Mouse (Mus musculus) T-helper 1 cell (primary cell): ENCODE data around the gene Atp6v1c2.

ENCODE experiments used
- in situ Hi-C: fragments of 300-600 bp; cut with MboI, MseI; formaldehyde crosslinking; loops from one replicate; pipeline ENCODE4 v1.15.1; 2025; ENCODE audit warnings: high pct_unique_total_duplicates

Gene Atp6v1c2

GRCm38 (mm10) chr12:17329259-17329658 is at the start of gene Atp6v1c2:
Gene Atp6v1c2, minus strand, starts transcription at chr12:17329359.
- in situ Hi-C loops, result no loop called here

GRCm38 (mm10) chr12:17376521-17376920 is 47.4 kb upstream of the Atp6v1c2 start:
- in situ Hi-C loops, result loop anchor here (25.0 kb wide), 1 partner anchor 411 kb away; no protein-coding TSS in a partner anchor

GRCm38 (mm10) chr12:17375243-17375642 is 46.1 kb upstream of the Atp6v1c2 start:
- in situ Hi-C loops, result loop anchor here (25.0 kb wide), 1 partner anchor 412 kb away; no protein-coding TSS in a partner anchor

GRCm38 (mm10) chr12:17373470-17373975 is 44.4 kb upstream of the Atp6v1c2 start:
- in situ Hi-C loops, result loop anchor here (5.0 kb wide), 1 partner anchor 174 kb away; no protein-coding TSS in a partner anchor

GRCm38 (mm10) chr12:17372696-17373095 is 43.5 kb upstream of the Atp6v1c2 start:
- in situ Hi-C loops, result loop anchor here (5.0 kb wide), 1 partner anchor 175 kb away; no protein-coding TSS in a partner anchor

GRCm38 (mm10) chr12:17371589-17372235 is 42.6 kb upstream of the Atp6v1c2 start:
- in situ Hi-C loops, result loop anchor here (5.0 kb wide), 1 partner anchor 176 kb away; no protein-coding TSS in a partner anchor

GRCm38 (mm10) chr12:17369551-17370325 is 40.6 kb upstream of the Atp6v1c2 start:
- in situ Hi-C loops, result loop anchor here (5.0 kb wide), 1 partner anchor 178 kb away; no protein-coding TSS in a partner anchor

GRCm38 (mm10) chr12:17369111-17369510 is 40.0 kb upstream of the Atp6v1c2 start:
- in situ Hi-C loops, result no loop called here

GRCm38 (mm10) chr12:17366981-17367380 is 37.8 kb upstream of the Atp6v1c2 start:
- in situ Hi-C loops, result no loop called here

GRCm38 (mm10) chr12:17362316-17362715 is 33.2 kb upstream of the Atp6v1c2 start:
- in situ Hi-C loops, result no loop called here

GRCm38 (mm10) chr12:17360650-17361049 is 31.5 kb upstream of the Atp6v1c2 start:
- in situ Hi-C loops, result no loop called here

GRCm38 (mm10) chr12:17360104-17360503 is 30.9 kb upstream of the Atp6v1c2 start:
- in situ Hi-C loops, result no loop called here

GRCm38 (mm10) chr12:17358981-17359380 is 29.8 kb upstream of the Atp6v1c2 start:
- in situ Hi-C loops, result no loop called here

GRCm38 (mm10) chr12:17357795-17358194 is 28.6 kb upstream of the Atp6v1c2 start:
- in situ Hi-C loops, result no loop called here

- in situ Hi-C loops, result no loop called here
Measured at GRCm38 (mm10) chr12:17356853-17357252, 27.7 kb upstream of the Atp6v1c2 start.

- in situ Hi-C loops, result no loop called here
Measured at GRCm38 (mm10) chr12:17350106-17350505, 20.9 kb upstream of the Atp6v1c2 start.

- in situ Hi-C loops, result no loop called here
Measured at GRCm38 (mm10) chr12:17348048-17349036, 19.2 kb upstream of the Atp6v1c2 start, which contains the start of gene Nol10. Gene Nol10, plus strand, starts transcription at chr12:17348458.

- in situ Hi-C loops, result no loop called here
Measured at GRCm38 (mm10) chr12:17347327-17348047, 18.3 kb upstream of the Atp6v1c2 start.

GRCm38 (mm10) chr12:17339114-17339905 is 10.2 kb upstream of the Atp6v1c2 start:
- in situ Hi-C loops, result no loop called here

- in situ Hi-C loops, result no loop called here
Measured at GRCm38 (mm10) chr12:17338338-17338737, 9.2 kb upstream of the Atp6v1c2 start.
